Mouse (Mus musculus): ENCODE measurements around the gene Vmn1r225.
"Not testable (repeated sequence)": the region's sequence is repeated elsewhere in the genome, so short reads cannot be mapped to it uniquely, and the experiment has no call there.

The Vmn1r225 gene

DNA sequence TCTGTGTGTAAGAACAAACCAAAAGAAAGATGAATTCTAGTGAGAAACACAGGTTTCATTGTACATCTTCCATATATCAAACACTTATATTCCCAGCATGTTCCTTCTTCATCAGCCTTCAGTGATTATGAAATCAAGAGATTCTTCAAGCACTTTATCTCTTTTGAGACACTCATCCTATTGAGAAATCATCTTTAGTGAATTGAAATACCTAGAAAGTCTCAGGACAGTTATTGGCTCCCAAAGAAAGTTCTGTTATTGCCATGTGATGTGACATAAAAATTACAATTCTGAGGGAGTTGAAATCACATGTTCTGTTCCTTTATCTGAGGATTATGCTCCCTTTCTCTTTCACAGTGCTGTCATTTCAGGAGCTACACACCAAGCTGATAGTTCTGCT lies at the start of gene Vmn1r225:
Gene Vmn1r225, plus strand, starts transcription at position 301 of the 400 bp plus-strand sequence.
- no peak for DNase-seq (ENCODE audit: low spot score in 2 of 2)

DNA sequence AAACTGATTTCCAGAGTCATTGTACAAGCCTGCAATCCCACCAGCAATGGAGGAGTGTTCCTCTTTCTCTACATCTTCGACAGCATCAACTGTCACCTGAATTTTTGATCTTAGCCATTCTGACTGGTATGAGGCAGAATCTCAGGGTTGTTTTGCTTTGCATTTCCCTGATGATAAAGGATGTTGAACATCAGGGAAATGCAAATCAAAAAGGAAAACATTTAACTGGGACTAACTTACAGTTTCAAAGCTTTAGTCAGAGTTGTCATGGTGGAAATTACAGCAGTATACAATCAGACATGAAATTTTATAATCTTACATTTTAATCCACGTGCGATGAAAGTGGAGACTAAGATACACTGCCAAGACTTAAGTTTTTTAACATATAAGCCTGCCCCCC lies 24.6 kb upstream of the Vmn1r225 start:
- no peak for DNase-seq (ENCODE audit: low spot score in 2 of 2)

GRCm38 (mm10) chr17:20481231-20481630 lies 16.7 kb upstream of the Vmn1r225 start, which contains the start of gene Vmn2r108:
Gene Vmn2r108 (minus strand): TSS chr17:20481331.
- no peak for DNase-seq (ENCODE audit: low spot score in 2 of 2)

GRCm38 (mm10) chr17:20508247-20508646 lies 10.3 kb downstream of the Vmn1r225 start:
- DNase-seq (ENCODE audit: low spot score in 2 of 2), result not testable (repeated sequence)
